Mouse (Mus musculus): ENCODE results near the gene Stx12.

GRCm38 (mm10) chr4:132904765-132905309 lies 20.5 kb upstream of the Stx12 start:
- TF ChIP-seq CTCF (IDR thresholded peaks at IDR 0.05; ENCODE audit: borderline replicate concordance, extremely low read depth, insufficient read depth, insufficient read length) (no peak), POLR2A (IDR thresholded peaks at IDR 0.05; ENCODE audit: borderline replicate concordance, extremely low read depth, insufficient read depth, insufficient read length, poor library complexity, severe bottlenecking) (no peak)

Data from brain, embryonic 14.5 days (tissue).